Mouse (Mus musculus) adrenal gland, adult 8-10 months (tissue): ENCODE measurements at regions not wholly inside any gene's neighbourhood (a gene's known extent, or its start where the extent isn't known, plus 50 kb on each side); places are given as distances from the start of the nearest gene placed in this dataset.

Experiments used
- DNase-seq: peaks from one replicate; pipeline ENCODE4 v3.0.0; 2022

GRCm38 (mm10) chr17:67503125-67503878 lies 129.2 kb downstream of the Lrrc30 start:
- DNase-seq: no peak

- no peak for DNase-seq
Observed at GRCm38 (mm10) chr17:67502628-67503027, 129.9 kb downstream of the Lrrc30 start.

GRCm38 (mm10) chr17:67499783-67500641 lies 132.5 kb downstream of the Lrrc30 start:
- DNase-seq: no peak

- no peak for DNase-seq
Observed at GRCm38 (mm10) chr17:67497380-67497779, 135.1 kb downstream of the Lrrc30 start.

GRCm38 (mm10) chr17:67480463-67480862 lies 126.2 kb upstream of the Ptprm start:
- DNase-seq: no peak

GRCm38 (mm10) chr17:67473137-67473536 lies 118.9 kb upstream of the Ptprm start:
- DNase-seq: peak; percentile 28

- no peak for DNase-seq
Observed at GRCm38 (mm10) chr17:67458851-67459421, 104.7 kb upstream of the Ptprm start.

GRCm38 (mm10) chr17:67451966-67452365 lies 97.7 kb upstream of the Ptprm start:
- DNase-seq: no peak

GRCm38 (mm10) chr17:67451081-67451480 lies 96.8 kb upstream of the Ptprm start:
- DNase-seq: no peak

- no peak for DNase-seq
Observed at GRCm38 (mm10) chr17:67450021-67450420, 95.8 kb upstream of the Ptprm start.

- no peak for DNase-seq
Observed at GRCm38 (mm10) chr17:67445986-67446385, 91.7 kb upstream of the Ptprm start.

GRCm38 (mm10) chr17:67440961-67441360 lies 86.7 kb upstream of the Ptprm start:
- no peak for DNase-seq

- DNase-seq: no peak
Observed at GRCm38 (mm10) chr17:67419956-67420711, 65.9 kb upstream of the Ptprm start.

- no peak for DNase-seq
Observed at GRCm38 (mm10) chr17:67412546-67413250, 58.4 kb upstream of the Ptprm start.

- DNase-seq: no peak
Observed at GRCm38 (mm10) chr17:67409911-67410310, 55.7 kb upstream of the Ptprm start.

GRCm38 (mm10) chr17:67405934-67406333 lies 51.7 kb upstream of the Ptprm start:
- DNase-seq: no peak
